Mouse (Mus musculus) megakaryocyte, embryonic 14.5 days (primary cell): Measurements from ENCODE around the gene Gtpbp4.
"Not testable (repeated sequence)": the region's sequence is repeated elsewhere in the genome, so short reads cannot be mapped to it uniquely, and the experiment has no call there.

ENCODE experiments used
- FLI1 ChIP-seq: IDR thresholded peaks from 2 replicates; pipeline ENCODE4 v1.6.1; 2012; ENCODE audit warnings: low read length, inconsistent platforms, mixed read lengths
- GATA1 ChIP-seq: IDR thresholded peaks from 3 replicates; pipeline ENCODE4 v1.6.1; 2012; ENCODE audit warnings: mixed read lengths, low read length, inconsistent platforms, borderline replicate concordance

- TF ChIP-seq GATA1, FLI1: not testable (repeated sequence)
Measured at GRCm38 (mm10) chr13:8959554-8959953, 36.3 kb downstream of the Gtpbp4 start.
